Mouse (Mus musculus): ENCODE results near the gene Xpr1.

DNA sequence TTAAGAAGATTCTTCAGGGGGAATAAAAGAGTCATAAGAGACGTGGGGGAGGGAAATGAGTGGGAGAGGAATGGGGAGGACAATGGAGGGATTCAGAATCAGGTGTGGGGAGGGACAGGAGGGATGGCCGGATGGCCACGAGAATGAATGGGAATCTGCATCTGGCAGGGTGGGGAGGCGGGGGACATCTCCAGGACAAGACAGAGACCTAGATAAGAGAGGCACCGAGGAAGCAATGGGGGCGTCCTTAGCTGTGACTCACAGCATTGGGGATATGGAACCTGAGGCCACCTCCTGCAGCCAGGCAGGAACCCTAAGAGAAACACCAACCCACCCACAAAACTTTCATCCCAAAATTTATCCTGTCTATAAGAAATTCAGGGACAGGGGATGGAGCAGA is 81.3 kb downstream of the Xpr1 start:
- no peak for TF ChIP-seq EP300 (IDR thresholded peaks at IDR 0.05; ENCODE audit: insufficient read depth, low read depth, low read length)
- no peak for TF ChIP-seq CTCF (IDR thresholded peaks at IDR 0.05)
- TF ChIP-seq POLR2A (IDR thresholded peaks at IDR 0.05; ENCODE audit: insufficient read depth, low read depth, low read length), result no peak

All from heart, adult 2 months (tissue).